Mouse (Mus musculus) gastrocnemius, adult 8-10 months (tissue): Measurements from ENCODE around the gene Rfx2. TPM values are rescaled to one million over a fixed set of nuclear protein-coding genes. Genes with fewer than 3 reads are reported as not detected.

Experiments
- DNase-seq, 2 experiments: peaks; one replicate each; pipeline ENCODE4 v3.0.0; 2022; ENCODE audit warnings: low spot score in 2 of 2
- total RNA-seq, 4 experiments: library from RNA; stranded (reverse); gene quantifications; 2 replicates each; pipeline ENCODE4 v1.2.4; 2022

Gene Rfx2
- total RNA-seq, 4 experiments from 2014 or later, result 1.8 to 3.6 (median 2.5) TPM

GRCm38 (mm10) chr17:56788886-56789285, 41.9 kb downstream of the Rfx2 start:
- no peak for DNase-seq

GRCm38 (mm10) chr17:56780291-56780978, 50.4 kb downstream of the Rfx2 start:
- no peak for DNase-seq

GRCm38 (mm10) chr17:56778779-56779362, 51.9 kb downstream of the Rfx2 start:
- DNase-seq, result no peak

- no peak for DNase-seq
These were observed 53.2 kb downstream of the Rfx2 start for GRCm38 (mm10) chr17:56777568-56777967.

GRCm38 (mm10) chr17:56769950-56770349, 60.9 kb downstream of the Rfx2 start, which contains the start of gene Prr22:
Prr22 (plus strand) TSS chr17:56770250.
- no peak for DNase-seq

GRCm38 (mm10) chr17:56768941-56769340, 61.9 kb downstream of the Rfx2 start:
- no peak for DNase-seq

GRCm38 (mm10) chr17:56767531-56768135, 63.2 kb downstream of the Rfx2 start:
- no peak for DNase-seq

- DNase-seq, result no peak
These were observed 64.0 kb downstream of the Rfx2 start for GRCm38 (mm10) chr17:56766631-56767405.

- DNase-seq, result no peak
These were observed 65.4 kb downstream of the Rfx2 start for GRCm38 (mm10) chr17:56765431-56765830.

- peak; percentile 88 to 89 for DNase-seq
These were observed 66.1 kb downstream of the Rfx2 start, which contains the start of gene Dus3l for GRCm38 (mm10) chr17:56764474-56765354. Dus3l (plus strand) TSS chr17:56764757.

GRCm38 (mm10) chr17:56763741-56764250, 67.0 kb downstream of the Rfx2 start:
- DNase-seq, result no peak

- DNase-seq, result no peak
These were observed 67.8 kb downstream of the Rfx2 start for GRCm38 (mm10) chr17:56762769-56763731.

GRCm38 (mm10) chr17:56761991-56762410, 68.8 kb downstream of the Rfx2 start:
- peak; percentile 66 to 80 for DNase-seq

- DNase-seq, result no peak
These were observed 69.7 kb downstream of the Rfx2 start for GRCm38 (mm10) chr17:56761077-56761476.

- DNase-seq, result no peak
These were observed 71.6 kb downstream of the Rfx2 start for GRCm38 (mm10) chr17:56759261-56759660.

- peak; percentile 71 to 81 for DNase-seq
These were observed 72.7 kb downstream of the Rfx2 start for GRCm38 (mm10) chr17:56758132-56758531.

GRCm38 (mm10) chr17:56757416-56758123, 73.2 kb downstream of the Rfx2 start, which contains the start of gene Nrtn:
Nrtn (minus strand) TSS chr17:56757530.
- DNase-seq, result peak; percentile 67 to 69

- no peak for DNase-seq
These were observed 74.0 kb downstream of the Rfx2 start for GRCm38 (mm10) chr17:56756703-56757399.
